Comparison of ENCODE assay signal across 25 mouse cellular contexts in genomic region chr11:30838793-30839192, GRCm38 (mm10). TPM values are rescaled to one million over a fixed set of nuclear protein-coding genes. Genes with fewer than 3 reads are reported as not detected.
DNase-seq lines count a peak whose midpoint lies in the region; ATAC-seq and TF ChIP-seq lines count a peak whose summit lies in the region.
"Had no signal": no experiment of that assay in that cellular context is flagged by ENCODE, and none has a peak within 500 bp of the region (broad histone marks: within the 10 kb centered on the region; RNA-seq: fewer than 3 reads in every experiment).

No protein-coding gene starts in this region.

- peak; percentile 70 for ATAC-seq in megakaryocyte-erythroid progenitor cell, adult 5-6 weeks (replicated peaks; ENCODE audit: low FRiP score, low TSS enrichment, poor library complexity, severe bottlenecking)
- ATAC-seq in CD4-positive, CD25-positive, alpha-beta regulatory T cell, adult 4 months = no peak
- ATAC-seq: activated CD4-positive, CD25-positive, alpha-beta regulatory T cell, adult 4 months; Patski had no signal

- H3K27ac ChIP-seq in MEL (ENCODE audit: control insufficient read depth, low read depth, low read length) = no peak overlapping the region

- TF ChIP-seq CTCF in MEL (IDR thresholded peaks at IDR 0.05 in 2 of 3, conservative IDR thresholded peaks at IDR 0.05 in 1 of 3; ENCODE audit: control insufficient read depth in 1 of 3, insufficient read depth in 1 of 3, low read depth in 2 of 3, low read length in 3 of 3, poor library complexity in 1 of 3, severe bottlenecking in 1 of 3) = no peak

- H3K9ac ChIP-seq in MEL (ENCODE audit: control insufficient read depth, low read depth, low read length, poor library complexity, severe bottlenecking) = no peak overlapping the region

- TF ChIP-seq POLR2A in MEL (IDR thresholded peaks at IDR 0.05; ENCODE audit: control insufficient read depth in 1 of 2, insufficient read depth in 1 of 2, low read depth in 1 of 2, low read length in 2 of 2, poor library complexity in 1 of 2) = no peak

- H3K27me3 ChIP-seq in MEL (ENCODE audit: control insufficient read depth in 1 of 2, insufficient read depth in 2 of 2, low read length in 2 of 2) = no peaks in the 10 kb centered on the region
- H3K27me3 ChIP-seq: CH12.LX, Patski had no signal

- no peak for DNase-seq in MEL (ENCODE audit: low read depth, low spot score)
- DNase-seq in c-Kit-positive CD71-positive TER-119-negative erythroid progenitor cells, embryonic 14.5 days (ENCODE audit: low read depth) = peak; percentile 6
- DNase-seq in c-Kit-positive CD71-positive TER-119-positive erythroid progenitor cells, embryonic 14.5 days (ENCODE audit: low spot score) = peak; percentile 4
- no peak for DNase-seq in B cell, adult 2 months
- no peak for DNase-seq in kidney, adult 9 months
- no peak for DNase-seq in heart, adult 9 months (ENCODE audit: low spot score in 2 of 2)
- DNase-seq: adrenal gland, adult 2 months; adrenal gland, adult 8-10 months; adrenal gland, postnatal 10 days; adrenal gland, postnatal 14 days; adrenal gland, postnatal 25 days; adrenal gland, postnatal 36 days; cerebellum, adult 11 months; cerebellum, adult 11-12 months; cerebellum, adult 18-20 months; cerebellum, adult 2 months; cerebellum, adult 8-10 months; cerebellum, adult 9-10 months; cerebellum, adult 9-11 months had no signal

- H3K36me3 ChIP-seq in MEL (ENCODE audit: control insufficient read depth in 1 of 2, insufficient read depth in 2 of 2, low read length in 2 of 2) = peaks cover 4 to 41% of the 10 kb centered on the region in 2 experiments

- H3K9me3 ChIP-seq in MEL (replicated peaks; ENCODE audit: insufficient read depth, low read length) = no peaks in the 10 kb centered on the region
- H3K9me3 ChIP-seq: G1E had no signal

- no peak overlapping the region for H3K4me3 ChIP-seq in MEL (ENCODE audit: control insufficient read depth in 1 of 2, insufficient read depth in 1 of 2, low read depth in 2 of 2, low read length in 2 of 2)

- H3K4me1 ChIP-seq in MEL (ENCODE audit: control insufficient read depth in 1 of 2, insufficient read depth in 2 of 2, low read length in 2 of 2) = no peaks in the 10 kb centered on the region; a peak in 1 of 4 replicates

- no peaks in the 10 kb centered on the region for H3K79me2 ChIP-seq in MEL (ENCODE audit: control insufficient read depth, insufficient read depth, low read length, poor library complexity)

- peak; percentile 43 to 53; a peak in 2 of 4 replicates for TF ChIP-seq EP300 in MEL (IDR thresholded peaks at IDR 0.05; ENCODE audit: low read depth in 1 of 2, low read length in 2 of 2)

- no peak for TF ChIP-seq RAD21 in MEL (IDR thresholded peaks at IDR 0.05; ENCODE audit: low read depth, low read length)

TF ChIP-seq in MEL, 35 proteins besides CTCF, POLR2A, EP300 and RAD21:
- TF ChIP-seq ZNF384 (IDR thresholded peaks at IDR 0.05; ENCODE audit: low read depth, low read length) = peak; percentile 41; the same call in 1 of the 2 replicates
- peak; percentile 42; the same call in 1 of the 2 replicates for TF ChIP-seq TCF12 (IDR thresholded peaks at IDR 0.05; ENCODE audit: low read depth, low read length)
- no peak for TF ChIP-seq NRF1 (IDR thresholded peaks at IDR 0.05; ENCODE audit: insufficient read depth, low read depth, low read length, poor library complexity, severe bottlenecking)
- TF ChIP-seq GATA1 (IDR thresholded peaks at IDR 0.05; ENCODE audit: low read depth, low read length) = peak; percentile 64; the same call in 1 of the 2 replicates
TF ChIP-seq in MEL: peak in this region for 3.

RNA-seq across cellular contexts. Expression of gene Gpr75, which starts 46.4 kb away (rescaled TPM):
- total RNA-seq in MEL (2012; rRNA removed) = 0.08 TPM in 1 of 2 replicates, not detected in the other
- under 1 TPM in 1 of 2 experiments, not detected in 1; 0.08 TPM for polyA plus RNA-seq in MEL (2012; ENCODE audit: insufficient read depth in 1 of 2, insufficient read length in 2 of 2, low read depth in 1 of 2, low replicate concordance in 2 of 2, missing spikeins in 1 of 2)
- not detected in 2 replicates for total RNA-seq in megakaryocyte-erythroid progenitor cell, adult 5-6 weeks (2014; fragmentation: Nextera tagmentation)
- not detected in 2 replicates for total RNA-seq in megakaryocyte-erythroid progenitor cell, adult 5-6 weeks (2017)
- polyA plus RNA-seq in CD4-positive, CD25-positive, alpha-beta regulatory T cell, adult 4 months (2017; shearing (Covaris generic)) = not detected
- total RNA-seq: CH12.LX, G1E had no signal
- polyA plus RNA-seq: activated CD4-positive, CD25-positive, alpha-beta regulatory T cell, adult 4 months; G1E had no signal

RNA-seq across cellular contexts. Expression of gene Asb3, which starts 46.4 kb away (rescaled TPM):
- 13.8 and 14.3 TPM in 2 replicates for total RNA-seq in MEL (2012; rRNA removed)
- 1 to 10 TPM in 1 of 2 experiments, not detected in 1; 7.9 TPM for polyA plus RNA-seq in MEL (2012; ENCODE audit: insufficient read depth in 1 of 2, insufficient read length in 2 of 2, low read depth in 1 of 2, low replicate concordance in 2 of 2, missing spikeins in 1 of 2)
- total RNA-seq in megakaryocyte-erythroid progenitor cell, adult 5-6 weeks (2014; fragmentation: Nextera tagmentation) = 6.9 and 9.6 TPM in 2 replicates
- 15.0 and 19.9 TPM in 2 replicates for total RNA-seq in megakaryocyte-erythroid progenitor cell, adult 5-6 weeks (2017)
- 10 to 100 TPM; 60.6 to 67.6 TPM for polyA plus RNA-seq in CD4-positive, CD25-positive, alpha-beta regulatory T cell, adult 4 months (2017; shearing (Covaris generic))

Comparison
In these comparisons a context has a peak if more than half of its experiments do, and no peak if none do; other contexts are left out.
1. DNase-seq: peak in c-Kit-positive CD71-positive TER-119-negative erythroid progenitor cells, embryonic 14.5 days (single experiment) and c-Kit-positive CD71-positive TER-119-positive erythroid progenitor cells, embryonic 14.5 days (single experiment); none in MEL (single experiment), B cell, adult 2 months (0 of 2), kidney, adult 9 months (single experiment) and heart, adult 9 months (0 of 2).